Mouse (Mus musculus) hindbrain, embryonic 10.5 days (tissue): ENCODE measurements around the gene Pex14. TPM values are rescaled to one million over a fixed set of nuclear protein-coding genes. Genes with fewer than 3 reads are reported as not detected.

ENCODE experiments used
- DNase-seq: peaks from one replicate; pipeline ENCODE4 v3.0.0-alpha.2; 2017; ENCODE audit warnings: low spot score
- H3K27ac ChIP-seq: fragments of 300-500 bp; sonication (generic); 2 replicates; pipeline ENCODE4 v1.5.1; 2016; ENCODE audit warnings: mild to moderate bottlenecking, moderate library complexity
- H3K27me3 ChIP-seq: fragments of 300-500 bp; sonication (generic); 2 replicates; pipeline ENCODE4 v1.6.1; 2016; ENCODE audit warnings: mild to moderate bottlenecking; ENCODE audit not compliant: poor library complexity, insufficient read depth, severe bottlenecking
- H3K36me3 ChIP-seq: fragments of 300-500 bp; sonication (generic); 2 replicates; pipeline ENCODE4 v1.6.1; 2016; ENCODE audit warnings: mild to moderate bottlenecking, moderate library complexity
- H3K4me1 ChIP-seq: fragments of 300-500 bp; sonication (generic); replicated peaks from 2 replicates; pipeline ENCODE4 v1.6.1; 2016; ENCODE audit warnings: mild to moderate bottlenecking
- H3K4me3 ChIP-seq: fragments of 300-500 bp; sonication (generic); 2 replicates; pipeline ENCODE4 v1.5.1; 2016; ENCODE audit warnings: mild to moderate bottlenecking, moderate library complexity
- H3K9me3 ChIP-seq: fragments of 300-500 bp; sonication (generic); 2 replicates; pipeline ENCODE4 v1.6.1; 2016; ENCODE audit warnings: mild to moderate bottlenecking, moderate library complexity
- WGBS: fragments of 180-500 bp; shearing (Covaris S2); methylation state at CpG from one replicate; pipeline ENCODE4 v1.1.7; 2016; 5-methylcytosine and 5-hydroxymethylcytosine counted together
- polyA plus RNA-seq: library from polyadenylated mRNA; unstranded; fragments of >200 nt; fragmentation: Nextera tagmentation; extraction: Ambion mirVana; gene quantifications from 2 replicates; pipeline ENCODE4 v1.2.1, GENCODE M21; 2016

The Pex14 gene
- 60.4 and 60.8 TPM in 2 replicates for polyA plus RNA-seq

DNA sequence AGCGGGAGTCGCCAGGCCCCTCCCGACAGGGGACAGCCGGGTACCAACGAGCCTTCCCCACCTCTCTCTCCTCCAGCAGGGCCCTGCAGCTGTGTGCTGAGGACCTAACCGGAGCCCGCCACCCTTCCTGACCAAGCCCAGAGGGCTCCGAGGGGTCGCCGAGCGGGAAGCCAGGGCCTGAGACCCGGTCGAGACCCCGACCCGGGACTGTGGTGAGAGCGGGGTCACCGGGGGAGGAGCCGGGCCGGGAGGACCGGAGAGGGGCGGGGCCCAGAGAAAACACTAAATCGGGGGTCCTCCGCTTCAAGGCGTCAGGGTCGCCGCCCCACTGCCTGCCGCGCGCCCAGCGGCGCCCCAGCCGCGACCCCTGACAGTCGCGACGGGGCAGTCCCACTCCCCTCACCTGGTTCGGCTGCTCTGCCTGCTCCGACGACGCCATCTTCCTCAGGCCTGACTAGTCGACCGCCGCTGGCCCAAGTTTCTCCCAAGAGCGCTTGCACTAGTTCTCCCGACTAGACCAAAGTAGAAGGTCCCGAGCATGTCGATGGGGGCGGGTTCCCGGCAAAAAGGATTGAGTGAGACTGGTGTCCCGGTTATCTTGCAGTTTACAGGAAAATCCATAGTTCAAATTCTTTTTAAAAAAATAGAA, at the start of gene Pex14:
TSS of gene Pex14 (minus strand) at position 508 of the 649 bp plus-strand sequence.
- peaks cover 2% of the 10 kb centered on the region; the same call in 1 of the 2 replicates for H3K36me3 ChIP-seq
- peaks cover 26% of the 10 kb centered on the region for H3K4me1 ChIP-seq
- H3K4me3 ChIP-seq: peak within 1 kb of the TSS; percentile 100
- WGBS: under 1% methylated on average over 50 of the region's 50 CpGs
- peak within 1 kb of the TSS; percentile 93 for H3K27ac ChIP-seq
- DNase-seq: peak; percentile 93
- H3K27me3 ChIP-seq: no peaks in the 10 kb centered on the region
- H3K9me3 ChIP-seq: no peaks in the 10 kb centered on the region

DNA sequence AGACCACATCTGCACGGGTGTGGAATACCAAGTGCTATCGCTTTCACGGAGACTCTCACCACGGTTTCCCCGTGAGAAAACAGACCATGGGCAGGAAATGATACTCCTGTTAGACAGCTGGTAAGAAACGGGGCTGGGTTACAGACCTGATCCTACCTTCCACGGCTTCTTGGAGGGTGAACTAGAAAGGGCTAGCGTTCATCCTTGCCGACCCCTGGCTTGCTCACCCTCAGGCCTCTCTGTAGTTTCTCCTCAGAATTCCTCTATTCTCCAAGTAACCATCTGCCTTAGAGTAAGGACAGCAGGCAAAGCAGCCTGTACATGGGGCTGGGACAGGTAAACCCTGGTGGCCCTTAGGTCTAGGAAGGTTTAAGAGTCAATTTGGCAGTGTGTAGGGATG, 49.5 kb upstream of the Pex14 start:
- no peak for DNase-seq
- Histone ChIP-seq H3K4me3 (no peak overlapping the region), H3K4me1 (peaks cover 15% of the 10 kb centered on the region), H3K36me3 (peaks cover 54% of the 10 kb centered on the region), H3K27me3 (no peaks in the 10 kb centered on the region; the same call in 1 of the 2 replicates), H3K9me3 (no peaks in the 10 kb centered on the region), H3K27ac (no peak overlapping the region)
- WGBS: 76% methylated on average over 9 of the region's 9 CpGs

GRCm38 (mm10) chr4:149148084-149148483, 48.4 kb upstream of the Pex14 start:
- Histone ChIP-seq H3K9me3 (no peaks in the 10 kb centered on the region), H3K4me1 (peaks cover 15% of the 10 kb centered on the region), H3K4me3 (no peak overlapping the region), H3K36me3 (peaks cover 42% of the 10 kb centered on the region), H3K27me3 (no peaks in the 10 kb centered on the region; the same call in 1 of the 2 replicates), H3K27ac (no peak overlapping the region)
- WGBS: 86% methylated on average over 4 of the region's 4 CpGs
- no peak for DNase-seq

- Histone ChIP-seq H3K27ac (no peak overlapping the region), H3K4me3 (no peak overlapping the region), H3K36me3 (peaks cover 37% of the 10 kb centered on the region), H3K4me1 (peaks cover 15% of the 10 kb centered on the region), H3K9me3 (no peaks in the 10 kb centered on the region), H3K27me3 (no peaks in the 10 kb centered on the region; the same call in 1 of the 2 replicates)
- no peak for DNase-seq
- 84% methylated on average over 7 of the region's 7 CpGs for WGBS
Observed at GRCm38 (mm10) chr4:149147528-149147927, 47.9 kb upstream of the Pex14 start.

DNA sequence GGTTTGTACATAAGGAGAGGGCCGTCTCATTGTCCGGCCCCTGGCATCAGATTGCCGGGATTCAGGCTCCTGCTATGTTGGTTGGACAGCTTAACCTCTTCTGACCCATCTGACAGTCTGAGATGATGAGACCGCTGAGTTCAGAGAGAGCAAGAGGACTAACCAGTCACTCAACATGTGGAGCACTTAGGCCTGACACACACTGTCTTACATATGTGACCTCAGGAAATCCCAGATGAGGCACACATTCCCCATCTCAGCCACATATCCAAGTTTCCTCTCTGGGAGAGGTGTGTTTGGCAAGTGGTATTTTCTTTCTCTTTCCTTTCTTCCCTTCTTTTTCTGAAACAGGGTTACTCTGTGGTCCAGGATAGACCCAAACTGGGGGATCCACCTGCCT, 45.5 kb upstream of the Pex14 start:
- H3K27ac ChIP-seq: peak overlapping the region; percentile 75
- 73% methylated on average over 4 of the region's 4 CpGs for WGBS

DNA sequence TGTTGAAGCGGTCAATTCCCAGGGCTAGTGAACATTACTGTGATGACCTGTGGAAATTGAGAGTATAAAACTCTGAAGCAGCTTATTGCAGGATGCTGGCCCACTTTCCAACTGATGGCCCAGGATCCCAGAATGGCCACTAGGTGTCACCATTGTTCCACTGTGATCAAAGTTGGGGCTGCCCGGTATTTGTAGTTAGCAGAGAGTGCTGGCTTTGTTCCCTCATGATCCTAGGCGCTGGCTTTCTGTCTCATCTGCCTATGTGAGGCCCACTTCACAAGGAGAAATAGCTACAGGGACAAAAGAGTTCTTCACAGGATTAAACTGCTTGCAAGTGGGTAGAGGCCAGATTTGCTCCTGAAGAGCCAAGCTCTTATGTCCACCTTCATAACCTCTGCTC, 44.8 kb upstream of the Pex14 start:
- Histone ChIP-seq H3K36me3 (peaks cover 6% of the 10 kb centered on the region), H3K27ac (peak overlapping the region; percentile 75), H3K27me3 (no peaks in the 10 kb centered on the region; the same call in 1 of the 2 replicates), H3K9me3 (no peaks in the 10 kb centered on the region), H3K4me3 (no peak overlapping the region), H3K4me1 (peaks cover 12% of the 10 kb centered on the region)
- 7% methylated on average over 3 of the region's 3 CpGs for WGBS
- peak; percentile 87 for DNase-seq

More for the DNA sequence above, 45.5 kb upstream of the Pex14 start:
- Histone ChIP-seq H3K4me1 (peaks cover 12% of the 10 kb centered on the region), H3K4me3 (no peak overlapping the region), H3K27me3 (no peaks in the 10 kb centered on the region; the same call in 1 of the 2 replicates), H3K36me3 (peaks cover 13% of the 10 kb centered on the region), H3K9me3 (no peaks in the 10 kb centered on the region)
- DNase-seq: no peak

GRCm38 (mm10) chr4:149143594-149143993, 43.9 kb upstream of the Pex14 start:
- no peaks in the 10 kb centered on the region for H3K36me3 ChIP-seq
- no peak overlapping the region for H3K27ac ChIP-seq
- no peak overlapping the region for H3K4me3 ChIP-seq
- no peaks in the 10 kb centered on the region; the same call in 1 of the 2 replicates for H3K27me3 ChIP-seq
- H3K4me1 ChIP-seq: peaks cover 12% of the 10 kb centered on the region
- no peak for DNase-seq
- no peaks in the 10 kb centered on the region for H3K9me3 ChIP-seq
- 39% methylated on average over 4 of the region's 4 CpGs for WGBS

GRCm38 (mm10) chr4:149138515-149138914, 38.8 kb upstream of the Pex14 start:
- Histone ChIP-seq H3K27me3 (no peaks in the 10 kb centered on the region), H3K27ac (no peak overlapping the region), H3K36me3 (peaks cover 11% of the 10 kb centered on the region), H3K4me1 (peaks cover 10% of the 10 kb centered on the region), H3K9me3 (no peaks in the 10 kb centered on the region), H3K4me3 (no peak overlapping the region)
- DNase-seq: no peak
- 81% methylated on average over 8 of the region's 8 CpGs for WGBS

DNA sequence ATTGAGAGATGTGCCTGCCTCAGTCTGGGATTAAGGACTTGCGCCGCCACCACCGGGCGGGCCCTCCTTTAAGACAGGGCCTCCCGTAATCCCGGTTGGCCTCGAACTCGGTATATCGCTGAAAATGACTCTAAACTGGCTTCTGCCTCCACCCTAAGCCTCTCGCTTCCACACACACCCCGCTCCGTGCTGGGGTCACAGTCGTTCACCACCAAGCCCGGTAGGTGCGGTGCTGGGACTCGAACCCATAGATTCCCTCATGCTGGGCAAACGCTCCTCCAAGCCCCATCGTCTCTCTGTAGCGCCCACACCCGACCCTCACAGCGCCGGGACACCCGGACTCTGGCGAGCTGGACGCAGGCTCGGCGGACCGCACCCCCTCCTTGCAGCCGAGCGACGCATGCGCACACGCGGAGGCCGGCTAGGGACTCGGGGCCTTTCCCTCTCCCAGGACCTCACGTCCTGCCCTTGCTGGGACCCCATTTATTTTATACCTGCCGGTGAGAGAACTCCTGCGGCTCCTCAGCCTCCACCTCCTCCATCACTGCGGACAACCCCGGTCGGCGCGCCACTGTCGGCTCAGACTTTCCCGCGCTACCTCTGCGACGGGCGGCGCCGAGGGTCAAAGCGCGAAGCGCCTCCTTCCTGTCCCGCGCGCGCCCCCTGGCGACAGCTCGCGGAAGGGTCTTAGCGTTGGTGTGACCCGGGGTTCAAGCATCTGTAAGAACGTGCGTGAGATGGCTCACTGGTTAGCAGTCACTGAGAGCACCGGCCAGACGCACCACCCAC, 37.5 kb upstream of the Pex14 start, which contains the start of gene Cenps:
TSS of gene Cenps (minus strand) at position 648 of the 789 bp plus-strand sequence.
- Histone ChIP-seq H3K9me3 (no peaks in the 10 kb centered on the region), H3K27ac (peak within 1 kb of the TSS; percentile 92), H3K36me3 (peaks cover 23% of the 10 kb centered on the region), H3K27me3 (no peaks in the 10 kb centered on the region), H3K4me1 (peaks cover 13% of the 10 kb centered on the region), H3K4me3 (peak within 1 kb of the TSS; percentile 73)
- 1% methylated on average over 68 of the region's 68 CpGs for whole genome bisulfite sequencing
- peak; percentile 96 for DNase-seq

DNA sequence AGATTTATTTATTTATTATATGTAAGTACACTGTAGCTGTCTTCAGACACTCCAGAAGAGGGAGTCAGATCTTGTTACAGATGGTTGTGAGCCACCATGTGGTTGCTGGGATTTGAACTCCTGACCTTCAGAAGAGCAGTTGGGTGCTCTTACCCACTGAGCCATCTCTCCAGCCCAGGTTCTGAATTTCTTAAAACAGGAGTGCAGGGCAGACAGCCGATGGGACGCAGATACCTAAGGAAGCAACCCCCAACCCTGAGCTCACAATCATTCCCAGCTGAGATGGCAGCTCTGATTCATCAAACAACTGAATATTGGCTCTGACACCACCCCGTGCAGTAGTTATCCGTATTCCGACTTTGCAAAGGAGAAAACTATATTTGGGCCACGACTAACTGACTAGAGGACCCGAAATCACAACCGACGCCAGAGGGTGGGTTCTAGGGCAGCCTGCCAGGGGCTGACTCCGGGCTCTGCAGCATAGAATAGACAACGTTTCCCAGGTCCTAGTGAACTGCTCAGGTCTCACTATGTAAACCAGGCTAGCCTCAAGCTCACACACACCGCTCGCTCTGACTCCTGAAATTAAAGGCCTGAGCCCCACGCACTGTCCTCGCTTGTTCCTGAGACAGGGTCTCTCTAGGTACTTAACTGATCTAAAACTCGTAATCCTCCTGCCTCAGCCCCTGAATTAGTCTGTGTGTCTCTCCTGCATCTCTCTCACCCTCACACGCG, 36.6 kb upstream of the Pex14 start:
- no peak for DNase-seq

GRCm38 (mm10) chr4:149133395-149133794, 33.7 kb upstream of the Pex14 start:
- peaks cover 61% of the 10 kb centered on the region for H3K36me3 ChIP-seq
- H3K27ac ChIP-seq: no peak overlapping the region

More for the DNA sequence above, 36.6 kb upstream of the Pex14 start:
- Histone ChIP-seq H3K27me3 (no peaks in the 10 kb centered on the region), H3K36me3 (peaks cover 32% of the 10 kb centered on the region), H3K4me3 (peak overlapping the region; percentile 73), H3K4me1 (peaks cover 13% of the 10 kb centered on the region), H3K9me3 (no peaks in the 10 kb centered on the region), H3K27ac (peak overlapping the region; percentile 92)
- 74% methylated on average over 18 of the region's 18 CpGs for WGBS

GRCm38 (mm10) chr4:149131789-149132565, 32.3 kb upstream of the Pex14 start:
- H3K27me3 ChIP-seq: no peaks in the 10 kb centered on the region
- H3K4me1 ChIP-seq: peaks cover 12% of the 10 kb centered on the region
- WGBS: 92% methylated on average over 21 of the region's 21 CpGs
- DNase-seq: no peak
- no peak overlapping the region for H3K27ac ChIP-seq
- peaks cover 75% of the 10 kb centered on the region for H3K36me3 ChIP-seq
- no peak overlapping the region for H3K4me3 ChIP-seq
- H3K9me3 ChIP-seq: no peaks in the 10 kb centered on the region

More at GRCm38 (mm10) chr4:149133395-149133794, 33.7 kb upstream of the Pex14 start:
- Histone ChIP-seq H3K9me3 (no peaks in the 10 kb centered on the region), H3K4me1 (peaks cover 13% of the 10 kb centered on the region), H3K4me3 (no peak overlapping the region), H3K27me3 (no peaks in the 10 kb centered on the region)
- WGBS: 86% methylated on average over 5 of the region's 5 CpGs
- no peak for DNase-seq
